Mouse (Mus musculus) midbrain, embryonic 16.5 days (tissue): Measurements from ENCODE around the gene Zbtb20. TPM values are rescaled to one million over a fixed set of nuclear protein-coding genes. Genes with fewer than 3 reads are reported as not detected.

ENCODE experiments used
- ATAC-seq: fragments of 200-750 bp; cut with Nextera tagmentation; 2 replicates; pipeline ENCODE4 v1.8.0; 2017; ENCODE audit warnings: moderate TSS enrichment
- H3K27ac ChIP-seq: fragments of 300-500 bp; sonication (generic); 2 replicates; pipeline ENCODE4 v1.5.1; 2014; ENCODE audit warnings: mild to moderate bottlenecking, low read length, mixed read lengths
- H3K27me3 ChIP-seq: fragments of 300-500 bp; sonication (generic); 2 replicates; pipeline ENCODE4 v1.6.1; 2014; ENCODE audit warnings: low read depth, low read length, mixed read lengths; ENCODE audit not compliant: control insufficient read depth, insufficient read depth
- H3K36me3 ChIP-seq: fragments of 300-500 bp; sonication (generic); 2 replicates; pipeline ENCODE4 v1.6.1; 2014; ENCODE audit warnings: mild to moderate bottlenecking, low read length, moderate library complexity, mixed read lengths; ENCODE audit not compliant: control insufficient read depth, insufficient read depth
- H3K4me1 ChIP-seq: fragments of 300-500 bp; sonication (generic); 2 replicates; pipeline ENCODE4 v1.6.1; 2014; ENCODE audit warnings: mild to moderate bottlenecking, low read length, mixed read lengths; ENCODE audit not compliant: control insufficient read depth, insufficient read depth
- H3K4me2 ChIP-seq: fragments of 300-500 bp; sonication (generic); 2 replicates; pipeline ENCODE4 v1.6.1; 2014; ENCODE audit warnings: mild to moderate bottlenecking, low read length, mixed read lengths
- H3K4me3 ChIP-seq: fragments of 300-500 bp; sonication (generic); 2 replicates; pipeline ENCODE4 v1.5.1; 2014; ENCODE audit warnings: low read depth, mild to moderate bottlenecking, low read length, moderate library complexity, mixed read lengths
- H3K9ac ChIP-seq: fragments of 300-500 bp; sonication (generic); 2 replicates; pipeline ENCODE4 v1.6.1; 2014; ENCODE audit warnings: low read depth, low read length, mixed read lengths
- H3K9me3 ChIP-seq: fragments of 300-500 bp; sonication (generic); replicated peaks from 2 replicates; pipeline ENCODE4 v1.6.1; 2014; ENCODE audit warnings: mild to moderate bottlenecking, low read length, mixed read lengths; ENCODE audit not compliant: control insufficient read depth, poor library complexity, severe bottlenecking
- WGBS: fragments of 180-500 bp; shearing (Covaris S2); extraction: QIAGEN DNeasy Blood & Tissue Kit; methylation state at CpG from one replicate; pipeline ENCODE4 v1.1.7; 2014; 5-methylcytosine and 5-hydroxymethylcytosine counted together
- polyA plus RNA-seq: library from polyadenylated mRNA; unstranded; fragments of >200 nt; fragmentation: Nextera tagmentation; extraction: Ambion mirVana; gene quantifications from 2 replicates; pipeline ENCODE4 v1.2.1, GENCODE M21; 2015

Gene Zbtb20
- polyA plus RNA-seq, 1 experiment from 2014 or later: 60.7 TPM

- H3K27ac ChIP-seq: no peak overlapping the region
- 63% methylated on average over 3 of the region's 3 CpGs for WGBS
Observed at GRCm38 (mm10) chr16:43482125-43482524, 606.4 kb downstream of the Zbtb20 start.

GRCm38 (mm10) chr16:43482738-43483137, 607.1 kb downstream of the Zbtb20 start:
- Histone ChIP-seq H3K4me2 (no peak overlapping the region), H3K4me1 (no peaks in the 10 kb centered on the region), H3K36me3 (no peaks in the 10 kb centered on the region), H3K27ac (no peak overlapping the region), H3K27me3 (no peaks in the 10 kb centered on the region), H3K4me3 (no peak overlapping the region), H3K9ac (no peak overlapping the region), H3K9me3 (no peaks in the 10 kb centered on the region)
- ATAC-seq: no peak
- WGBS: 85% methylated on average over 2 of the region's 2 CpGs

More at GRCm38 (mm10) chr16:43482125-43482524, 606.4 kb downstream of the Zbtb20 start:
- Histone ChIP-seq H3K36me3 (no peaks in the 10 kb centered on the region), H3K27me3 (no peaks in the 10 kb centered on the region), H3K9me3 (no peaks in the 10 kb centered on the region), H3K4me1 (no peaks in the 10 kb centered on the region), H3K4me2 (no peak overlapping the region), H3K9ac (no peak overlapping the region), H3K4me3 (no peak overlapping the region)
- ATAC-seq: no peak

- Histone ChIP-seq H3K36me3 (no peaks in the 10 kb centered on the region), H3K4me2 (no peak overlapping the region), H3K4me1 (no peaks in the 10 kb centered on the region), H3K27me3 (no peaks in the 10 kb centered on the region), H3K9ac (no peak overlapping the region), H3K27ac (no peak overlapping the region), H3K9me3 (no peaks in the 10 kb centered on the region), H3K4me3 (no peak overlapping the region)
- 85% methylated on average over 4 of the region's 4 CpGs for WGBS
- ATAC-seq: no peak
Observed at GRCm38 (mm10) chr16:43484400-43484799, 608.7 kb downstream of the Zbtb20 start.

GRCm38 (mm10) chr16:43489362-43489761, 613.7 kb downstream of the Zbtb20 start:
- no peaks in the 10 kb centered on the region for H3K9me3 ChIP-seq
- H3K4me3 ChIP-seq: no peak overlapping the region
- H3K9ac ChIP-seq: no peak overlapping the region
- no peak overlapping the region for H3K4me2 ChIP-seq
- H3K36me3 ChIP-seq: no peaks in the 10 kb centered on the region
- WGBS: 84% methylated on average over 3 of the region's 3 CpGs
- H3K27me3 ChIP-seq: no peaks in the 10 kb centered on the region
- H3K4me1 ChIP-seq: no peaks in the 10 kb centered on the region
- no peak overlapping the region for H3K27ac ChIP-seq
- ATAC-seq: no peak

- Histone ChIP-seq H3K27ac (no peak overlapping the region), H3K9me3 (no peaks in the 10 kb centered on the region), H3K4me3 (no peak overlapping the region), H3K27me3 (no peaks in the 10 kb centered on the region), H3K36me3 (no peaks in the 10 kb centered on the region), H3K4me2 (no peak overlapping the region), H3K4me1 (no peaks in the 10 kb centered on the region), H3K9ac (no peak overlapping the region)
- ATAC-seq: no peak
- 93% methylated on average over 12 of the region's 12 CpGs for WGBS
Observed at GRCm38 (mm10) chr16:43489984-43490383, 614.3 kb downstream of the Zbtb20 start.

- no peaks in the 10 kb centered on the region for H3K36me3 ChIP-seq
- no peaks in the 10 kb centered on the region for H3K27me3 ChIP-seq
- no peak overlapping the region for H3K4me3 ChIP-seq
- no peaks in the 10 kb centered on the region for H3K4me1 ChIP-seq
- no peaks in the 10 kb centered on the region for H3K9me3 ChIP-seq
- no peak overlapping the region for H3K9ac ChIP-seq
- H3K27ac ChIP-seq: no peak overlapping the region
- WGBS: 80% methylated on average over 1 of the region's 1 CpGs
- no peak overlapping the region for H3K4me2 ChIP-seq
- no peak for ATAC-seq
Observed at GRCm38 (mm10) chr16:43492863-43493262, 617.2 kb downstream of the Zbtb20 start.

GRCm38 (mm10) chr16:43493596-43494385, 618.1 kb downstream of the Zbtb20 start:
- Histone ChIP-seq H3K27ac (no peak overlapping the region), H3K9me3 (no peaks in the 10 kb centered on the region), H3K4me1 (no peaks in the 10 kb centered on the region), H3K9ac (no peak overlapping the region), H3K27me3 (no peaks in the 10 kb centered on the region), H3K4me3 (no peak overlapping the region), H3K36me3 (no peaks in the 10 kb centered on the region), H3K4me2 (no peak overlapping the region)
- 40% methylated on average over 5 of the region's 5 CpGs for WGBS
- ATAC-seq: no peak

GRCm38 (mm10) chr16:43495175-43495818, 619.6 kb downstream of the Zbtb20 start:
- H3K27me3 ChIP-seq: no peaks in the 10 kb centered on the region
- no peaks in the 10 kb centered on the region; the same call in 1 of the 2 replicates for H3K4me1 ChIP-seq
- H3K27ac ChIP-seq: no peak overlapping the region
- no peak for ATAC-seq
- H3K36me3 ChIP-seq: no peaks in the 10 kb centered on the region
- H3K9me3 ChIP-seq: no peaks in the 10 kb centered on the region
- H3K4me2 ChIP-seq: no peak overlapping the region
- no peak overlapping the region for H3K4me3 ChIP-seq
- H3K9ac ChIP-seq: no peak overlapping the region
- 83% methylated on average over 9 of the region's 9 CpGs for WGBS

GRCm38 (mm10) chr16:43497093-43497492, 621.4 kb downstream of the Zbtb20 start:
- Histone ChIP-seq H3K9me3 (no peaks in the 10 kb centered on the region), H3K27ac (no peak overlapping the region), H3K4me1 (peaks cover 3% of the 10 kb centered on the region; the same call in 1 of the 2 replicates), H3K36me3 (no peaks in the 10 kb centered on the region), H3K27me3 (no peaks in the 10 kb centered on the region), H3K4me3 (no peak overlapping the region), H3K4me2 (no peak overlapping the region), H3K9ac (no peak overlapping the region)
- 77% methylated on average over 2 of the region's 2 CpGs for WGBS
- no peak for ATAC-seq
